Mouse (Mus musculus) thymus, postnatal 4 days (tissue): Measurements from ENCODE around the gene Gtpbp4.

ENCODE experiments used
- DNase-seq: peaks from one replicate; pipeline ENCODE4 v3.0.0; 2021

The Gtpbp4 gene

DNA sequence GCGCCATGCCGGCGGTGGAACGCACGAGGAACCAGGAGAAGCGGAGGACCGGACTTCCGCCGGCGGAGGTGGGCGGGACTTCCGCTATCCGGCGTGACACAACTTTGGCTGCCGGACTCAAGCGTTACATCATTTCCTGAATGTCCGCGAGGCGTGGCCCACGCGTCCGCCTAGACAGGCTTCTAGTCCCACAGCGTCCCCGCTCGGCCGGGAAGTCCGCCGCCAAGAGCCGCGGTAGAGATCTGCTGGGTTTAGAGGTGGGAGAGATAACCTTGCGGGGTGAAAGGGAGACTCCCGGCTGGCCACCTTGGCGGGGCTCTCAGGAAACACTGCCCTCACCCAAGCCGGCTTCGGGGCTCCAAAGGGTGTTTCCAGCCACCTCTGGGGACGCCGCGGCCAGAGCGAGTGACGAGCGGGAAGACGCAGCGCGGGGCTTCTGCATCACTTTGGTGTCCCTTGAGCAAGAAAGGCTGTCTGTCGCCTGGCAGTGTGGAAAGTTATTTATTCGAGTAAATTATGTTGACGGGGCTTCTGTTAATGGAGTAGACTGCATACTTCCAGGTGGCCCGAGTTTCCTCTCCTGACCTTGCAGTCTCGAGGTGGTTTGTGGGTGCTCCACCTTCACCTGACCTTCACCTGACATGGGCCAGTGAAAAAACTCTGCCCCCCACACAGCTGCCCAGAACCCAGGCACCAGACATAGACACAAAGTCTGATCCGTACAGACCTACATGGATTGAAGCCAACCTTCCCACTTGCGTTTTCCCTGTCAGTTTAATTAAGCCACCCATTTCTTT is at the start of gene Gtpbp4:
Gene Gtpbp4 (minus strand): TSS at position 94 of the 797 bp plus-strand sequence.
- peak; percentile 96 for DNase-seq

- no peak for DNase-seq
Observed at GRCm38 (mm10) chr13:9044731-9045130, 48.8 kb upstream of the Gtpbp4 start.

GRCm38 (mm10) chr13:9043289-9044049 is 47.6 kb upstream of the Gtpbp4 start:
- DNase-seq: no peak

DNA sequence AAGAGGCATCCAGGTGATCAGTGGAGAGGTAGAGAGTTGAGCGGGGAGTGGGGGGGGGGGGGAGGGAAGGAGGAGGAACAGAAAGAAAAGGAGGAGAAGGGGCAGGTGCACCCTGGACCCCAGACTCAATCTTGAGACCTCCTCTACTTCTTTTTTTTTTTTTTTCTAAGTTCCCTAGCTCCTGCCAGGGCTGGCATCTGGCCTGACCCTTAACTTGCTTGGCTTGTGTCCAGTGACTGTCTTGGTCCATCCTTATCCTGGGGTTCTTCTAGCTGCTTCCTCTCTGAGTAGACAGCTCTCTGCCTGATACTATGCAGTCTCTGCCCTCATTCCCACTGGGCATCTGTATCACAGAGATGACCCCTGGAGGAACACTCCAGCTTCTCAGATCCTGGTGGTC is 44.7 kb upstream of the Gtpbp4 start:
- no peak for DNase-seq

- no peak for DNase-seq
Observed at GRCm38 (mm10) chr13:9031996-9032661, 36.2 kb upstream of the Gtpbp4 start.

DNA sequence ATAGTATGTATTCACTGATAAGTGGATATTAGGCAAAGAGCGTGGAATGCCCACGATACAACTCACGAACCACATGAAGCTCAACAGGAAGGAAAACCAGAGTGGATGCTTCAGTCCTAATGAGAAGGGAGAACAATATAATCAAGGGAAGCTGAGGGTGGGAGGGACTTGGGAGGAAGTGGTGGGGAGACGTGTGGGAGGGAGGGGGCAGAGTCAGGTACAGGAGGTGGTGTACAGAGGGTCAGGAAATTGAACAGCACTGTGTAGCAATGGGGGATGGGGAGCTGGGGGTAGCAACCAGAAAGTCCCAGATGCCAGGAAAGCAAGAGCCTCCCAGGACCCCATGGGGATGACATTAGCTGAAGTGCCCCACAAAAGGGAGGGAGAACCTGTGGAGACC is 34.5 kb upstream of the Gtpbp4 start:
- DNase-seq: peak; percentile 19

DNA sequence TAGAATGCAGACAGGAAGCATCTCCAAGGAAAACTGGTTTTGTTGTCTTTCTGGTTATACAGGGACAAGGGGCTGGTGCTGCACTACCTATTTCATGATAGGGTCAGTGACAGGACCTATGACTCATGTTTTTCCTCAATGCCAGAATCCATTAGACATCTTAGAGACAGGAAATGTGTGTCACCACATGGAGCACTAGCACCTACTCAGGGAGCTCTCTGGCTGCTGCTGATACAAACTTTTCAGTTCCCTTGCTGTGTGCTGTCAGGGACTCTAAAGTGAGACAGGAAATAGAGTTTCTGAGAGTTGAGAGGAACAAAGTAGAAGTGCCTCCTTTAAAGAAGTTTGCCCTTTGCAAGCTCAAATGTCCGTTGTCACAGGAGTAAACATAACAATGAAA is 31.4 kb upstream of the Gtpbp4 start:
- DNase-seq: no peak

DNA sequence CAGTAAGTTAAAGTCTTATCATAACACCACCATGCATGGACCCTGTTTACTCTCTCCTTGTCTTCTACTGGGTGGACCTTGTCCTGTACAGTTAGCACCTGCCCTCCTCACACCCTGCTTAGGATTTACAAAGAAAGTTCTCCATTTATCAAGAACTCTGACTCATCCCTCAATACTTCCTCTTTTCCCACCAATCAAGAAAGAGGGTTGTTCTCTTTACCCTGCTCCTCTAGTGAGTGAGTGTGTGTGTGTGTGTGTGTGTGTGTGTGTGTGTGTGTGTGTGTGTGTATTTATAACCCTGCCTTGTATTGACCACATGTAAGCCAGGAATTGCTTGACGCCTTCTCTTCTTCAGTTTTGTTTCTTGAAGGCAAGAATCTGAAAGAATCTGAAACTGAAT is 26.7 kb upstream of the Gtpbp4 start:
- DNase-seq: no peak

DNA sequence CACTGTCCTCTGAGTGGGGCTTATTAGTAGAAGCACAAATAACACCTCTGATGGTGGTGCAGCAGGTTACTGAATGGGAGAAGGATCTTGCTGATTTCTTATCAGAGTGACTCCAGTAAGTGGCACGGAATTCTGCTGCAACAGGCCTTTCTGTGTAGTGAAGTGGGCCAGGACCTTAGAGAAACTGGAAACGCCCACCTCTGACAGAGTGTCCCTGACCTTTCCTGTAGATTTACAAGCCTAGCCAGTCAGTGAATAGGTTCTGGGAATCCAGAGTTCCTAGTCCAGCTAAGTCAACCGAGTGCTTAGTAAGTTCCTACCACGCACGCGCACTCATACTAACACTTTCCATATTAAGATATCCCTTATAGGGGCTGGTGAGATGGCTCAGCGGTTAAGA is 25.7 kb upstream of the Gtpbp4 start:
- DNase-seq: no peak

DNA sequence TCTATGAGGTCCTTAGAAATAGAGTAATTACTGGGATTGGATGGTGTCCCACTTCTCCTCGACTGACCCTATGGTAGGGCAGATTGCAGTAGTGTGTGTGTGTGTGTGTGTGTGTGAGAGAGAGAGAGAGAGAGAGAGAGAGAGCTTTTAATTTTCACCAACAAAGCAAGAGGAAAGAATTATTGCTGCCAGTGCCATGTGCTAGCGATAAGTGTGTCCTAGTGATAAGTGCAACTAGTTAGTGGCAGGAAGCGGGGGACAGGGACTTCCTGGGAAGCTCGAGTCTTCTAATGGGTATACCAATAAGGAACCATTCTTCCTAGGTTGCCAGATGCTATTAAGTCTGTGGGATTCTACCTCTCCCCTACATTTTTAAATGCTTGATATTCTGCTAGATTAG is 23.8 kb upstream of the Gtpbp4 start:
- DNase-seq: no peak

GRCm38 (mm10) chr13:9018974-9019587 is 23.2 kb upstream of the Gtpbp4 start:
- DNase-seq: no peak

GRCm38 (mm10) chr13:9017190-9017589 is 21.3 kb upstream of the Gtpbp4 start:
- no peak for DNase-seq

GRCm38 (mm10) chr13:9014431-9014830 is 18.5 kb upstream of the Gtpbp4 start:
- no peak for DNase-seq

DNA sequence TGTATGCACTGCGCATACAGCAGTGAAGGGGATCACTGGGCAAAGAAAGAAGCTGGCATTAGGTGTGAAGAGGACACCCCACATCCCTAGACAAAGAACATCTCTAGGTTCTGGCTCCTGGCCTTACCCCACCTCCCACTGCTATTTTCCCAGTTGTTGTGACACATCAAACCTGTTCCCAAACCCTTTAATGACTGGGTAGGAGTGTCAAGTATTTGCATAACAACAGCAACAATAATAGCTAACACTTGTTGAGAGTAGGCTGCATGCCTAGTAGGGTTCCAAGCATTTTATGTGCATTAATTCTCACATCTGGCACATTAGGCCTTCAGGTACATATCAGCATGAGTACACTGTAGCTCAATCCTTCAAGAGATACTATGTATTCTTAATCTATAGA is 17.6 kb upstream of the Gtpbp4 start:
- no peak for DNase-seq

GRCm38 (mm10) chr13:9011596-9012350 is 15.9 kb upstream of the Gtpbp4 start:
- peak; percentile 96 for DNase-seq

DNA sequence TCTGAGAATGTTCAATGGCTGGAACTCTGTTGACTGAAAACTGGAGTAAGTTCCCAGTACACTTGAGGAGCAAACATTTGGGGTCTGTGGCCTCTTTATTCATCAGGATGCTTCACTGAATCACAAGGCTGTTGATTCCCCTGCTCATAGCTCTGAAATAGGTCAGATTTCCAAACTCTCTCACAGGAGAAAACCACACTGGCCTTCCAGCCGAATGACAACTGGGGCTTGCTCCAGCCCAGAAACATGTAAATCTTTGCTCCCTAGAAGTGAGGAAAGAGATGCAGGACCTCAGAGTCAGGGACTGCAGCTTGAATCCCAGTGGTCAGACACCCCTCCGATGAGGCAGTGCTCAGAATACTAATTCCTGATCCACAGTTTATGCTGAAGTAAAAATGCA is 7.4 kb upstream of the Gtpbp4 start:
- DNase-seq: no peak

- DNase-seq: no peak
Observed at GRCm38 (mm10) chr13:8999464-8999863, 3.6 kb upstream of the Gtpbp4 start.

DNA sequence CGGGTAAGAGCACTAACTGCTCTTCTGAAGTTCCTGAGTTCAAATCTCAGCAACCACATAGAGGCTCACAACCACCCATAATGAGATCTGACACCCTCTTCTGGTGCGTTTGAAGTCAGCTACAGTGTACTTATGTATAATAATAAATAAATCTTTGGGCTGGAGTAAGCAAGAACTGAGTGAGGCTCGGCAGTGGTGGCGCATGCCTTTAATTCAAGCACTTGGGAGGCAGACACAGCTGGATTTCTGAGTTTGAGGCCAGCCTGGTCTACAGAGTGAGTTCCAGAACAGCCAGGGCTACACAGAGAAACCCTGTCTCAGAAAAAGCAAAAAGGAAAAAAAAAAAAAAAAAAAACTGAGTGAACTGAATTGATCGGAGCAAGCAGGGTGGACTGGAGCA is 1.3 kb upstream of the Gtpbp4 start:
- DNase-seq: peak; percentile 5

DNA sequence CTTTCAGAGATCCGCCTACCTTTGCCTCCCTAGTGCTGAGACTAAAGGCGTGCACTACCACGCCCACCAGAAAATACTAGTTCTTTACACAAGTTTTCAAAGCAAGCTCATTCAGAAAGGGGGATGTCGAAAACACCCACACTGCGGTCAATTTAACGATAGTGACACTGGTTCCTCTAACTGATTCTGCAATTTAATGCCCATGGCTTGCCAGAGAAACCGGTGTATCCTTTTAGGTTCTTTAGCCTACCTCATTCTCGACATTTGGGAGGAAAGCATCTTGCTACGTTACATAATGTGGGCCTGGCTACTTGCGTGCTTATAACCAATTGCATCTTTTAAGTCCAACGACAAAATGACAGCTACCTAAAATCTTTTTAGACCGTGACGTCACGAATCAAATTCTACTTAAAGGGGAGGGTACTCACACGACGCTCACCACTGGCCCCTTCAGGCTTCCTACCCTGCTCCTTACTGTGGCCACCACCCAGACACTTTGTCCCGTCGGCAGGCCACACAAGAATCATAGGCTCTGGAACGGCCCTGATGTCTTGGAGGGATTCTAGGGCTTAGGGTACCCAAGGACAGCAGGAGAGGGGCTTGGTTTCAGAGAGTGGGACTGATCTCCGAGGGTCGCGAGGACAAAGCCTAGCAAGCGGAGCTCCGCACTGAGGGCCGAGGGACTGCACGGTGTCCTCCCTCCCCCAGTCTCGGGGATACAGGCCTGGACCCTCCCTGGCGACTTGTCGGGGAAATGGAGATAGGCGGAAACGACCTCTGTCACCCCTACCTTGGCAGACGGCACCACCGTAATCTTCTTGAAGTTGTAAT is 509 bp downstream of the Gtpbp4 start:
- no peak for DNase-seq

DNA sequence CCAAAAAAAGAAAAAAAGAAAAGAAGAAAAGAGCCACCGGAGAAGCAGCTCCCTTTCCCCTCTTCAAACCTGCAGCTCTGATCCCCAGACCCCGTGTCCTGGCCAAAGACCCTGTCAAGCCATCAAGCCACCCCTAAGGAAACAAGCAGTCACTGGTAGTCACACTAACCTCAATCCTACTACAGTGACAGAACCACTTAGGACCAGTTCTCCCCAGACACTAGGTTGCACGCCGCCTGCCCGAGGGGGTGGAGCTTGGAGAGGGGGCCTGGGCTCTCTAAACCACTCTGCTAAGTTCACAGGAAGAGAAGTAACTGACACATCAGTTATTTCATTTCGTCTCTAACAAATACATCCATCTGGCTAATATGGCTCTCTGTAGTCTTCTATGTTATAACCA is 3.7 kb downstream of the Gtpbp4 start:
- no peak for DNase-seq

DNA sequence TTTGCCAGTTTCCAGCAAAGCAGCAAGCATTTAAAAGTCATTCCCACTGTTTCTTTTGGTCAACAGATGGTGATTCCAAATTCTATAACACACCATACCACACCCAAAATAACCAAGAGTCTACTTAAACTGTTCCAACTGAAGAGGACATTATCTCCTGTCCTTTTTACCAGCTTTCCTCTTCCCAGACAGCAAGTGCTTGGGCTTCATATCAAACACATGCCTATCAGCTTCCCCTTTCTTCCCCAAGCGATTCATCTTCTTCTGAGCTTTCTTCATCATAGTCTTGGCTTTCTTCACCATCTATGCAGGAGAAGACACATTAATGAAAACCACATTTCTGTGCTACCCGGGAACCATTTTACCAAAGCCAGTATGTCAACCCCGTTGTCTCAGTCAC is 22.9 kb downstream of the Gtpbp4 start:
- no peak for DNase-seq

GRCm38 (mm10) chr13:8972369-8972768 is 23.5 kb downstream of the Gtpbp4 start:
- no peak for DNase-seq
